Mouse (Mus musculus): ENCODE measurements at regions not wholly inside any gene's neighbourhood (a gene's known extent, or its start where the extent isn't known, plus 50 kb on each side); places are given as distances from the start of the nearest gene placed in this dataset.

DNA sequence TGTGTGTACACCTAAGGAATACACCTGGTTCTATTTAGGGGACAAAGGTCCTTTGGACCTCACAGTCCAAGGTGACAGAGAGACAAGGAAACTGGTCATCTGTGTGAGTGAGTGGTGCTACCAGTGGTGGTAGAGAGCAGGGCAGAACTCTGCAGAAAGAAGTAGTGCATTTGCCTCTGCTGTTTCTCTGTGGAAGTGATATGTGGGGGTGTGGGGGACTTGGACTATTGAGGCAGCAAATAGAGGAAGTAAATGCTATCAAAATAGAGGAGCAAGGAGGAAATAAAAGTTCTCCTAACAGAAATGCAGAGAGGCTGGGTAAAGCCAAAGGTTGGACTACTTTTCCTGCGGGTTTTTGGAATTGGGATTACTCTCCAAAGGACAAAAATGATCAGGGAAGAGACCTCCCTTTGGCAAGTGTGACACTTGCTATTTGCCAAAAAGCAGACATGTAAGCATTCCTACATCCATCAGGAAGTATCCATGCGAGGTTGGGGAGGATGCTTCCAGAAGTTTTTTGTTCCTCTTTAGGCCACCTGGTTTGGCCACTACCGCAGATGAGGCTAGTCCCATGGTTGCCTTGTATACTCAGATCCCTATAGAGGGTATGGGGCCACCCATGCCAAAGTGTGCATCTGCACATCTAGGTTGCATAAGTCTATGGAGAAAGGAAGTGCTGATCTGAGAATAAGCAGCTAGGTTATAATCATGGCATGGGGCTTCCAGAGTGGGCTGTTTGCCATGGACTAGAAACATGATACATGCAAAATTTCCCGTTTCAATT lies 285.0 kb upstream of the Klf4 start:
- no peak for DNase-seq (ENCODE audit: low spot score)

DNA sequence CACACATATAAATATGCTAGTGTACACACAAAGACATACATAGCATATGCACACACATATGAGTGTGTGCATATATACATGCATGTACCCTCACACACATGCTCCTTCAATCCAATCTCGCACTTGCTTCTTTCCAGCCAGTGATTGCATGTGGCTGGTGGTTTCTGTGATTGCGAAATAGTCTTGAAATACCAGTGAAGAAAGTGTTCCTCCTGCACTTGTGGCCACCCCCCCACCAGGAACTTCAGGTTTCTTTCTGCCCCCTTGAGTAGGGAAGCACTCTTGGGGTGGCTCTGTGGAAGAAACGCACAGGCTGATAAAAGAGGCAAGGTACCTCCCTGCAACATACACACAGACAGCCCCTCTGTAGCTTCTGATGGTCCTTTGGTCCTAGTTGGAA lies 283.6 kb upstream of the Klf4 start:
- no peak for DNase-seq (ENCODE audit: low spot score)

DNA sequence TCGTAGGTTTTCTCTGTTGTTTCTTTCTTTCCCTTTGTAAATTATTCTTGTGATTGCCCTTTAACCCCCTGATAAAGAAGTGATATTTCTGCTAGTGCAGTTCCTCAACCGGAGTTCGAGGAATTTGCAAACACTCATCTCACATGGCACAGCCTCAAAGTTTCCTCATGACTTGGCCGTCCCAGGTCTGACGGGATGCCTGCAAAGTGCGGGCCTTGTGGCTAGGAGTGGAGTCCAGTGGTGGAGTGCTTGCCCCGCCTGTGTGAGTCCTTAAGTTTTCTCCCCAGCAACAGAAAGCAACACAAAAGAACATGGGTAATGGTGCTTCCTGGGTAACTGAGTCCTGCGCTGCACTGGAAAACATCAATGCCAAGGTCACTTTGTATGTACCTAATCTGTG lies 280.6 kb upstream of the Klf4 start:
- no peak for DNase-seq (ENCODE audit: low spot score)

DNA sequence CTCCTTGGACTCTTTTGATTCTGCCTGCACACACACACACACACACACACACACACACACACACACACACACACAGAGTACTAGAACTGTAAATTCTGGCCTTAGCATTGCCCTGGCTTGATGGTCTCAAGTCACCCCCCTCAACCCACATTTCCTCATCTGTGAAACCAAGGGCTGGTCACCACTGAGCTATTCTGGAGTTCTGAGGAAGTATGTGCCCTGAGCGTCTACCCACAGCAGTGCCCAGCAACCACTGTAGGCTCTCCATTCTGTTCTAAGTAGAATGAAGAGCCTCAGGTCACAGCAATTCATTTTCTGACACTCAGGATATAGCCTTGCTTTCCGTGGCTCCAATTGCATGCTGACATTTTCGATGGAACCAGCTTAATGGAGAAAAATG lies 279.4 kb upstream of the Klf4 start:
- no peak for DNase-seq (ENCODE audit: low spot score)

DNA sequence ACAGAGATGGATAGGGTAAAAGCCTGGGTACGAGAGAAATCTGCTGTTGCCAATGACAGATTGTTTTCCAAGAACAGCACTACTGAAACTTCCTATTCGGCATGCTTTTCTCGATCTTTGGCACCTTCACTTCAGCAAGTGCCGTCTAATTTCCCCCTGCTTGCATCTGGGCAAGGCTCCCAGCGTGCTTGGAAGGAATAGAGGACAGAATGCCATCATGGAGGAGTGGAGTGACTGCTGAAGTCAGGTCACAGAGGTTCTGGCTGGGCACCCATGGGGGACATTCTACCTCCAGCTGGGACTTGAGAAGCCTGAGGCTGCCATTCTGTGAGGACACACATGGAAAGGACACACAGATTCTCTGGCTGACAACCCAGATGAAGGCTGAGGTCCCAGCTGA lies 276.2 kb upstream of the Klf4 start:
- no peak for DNase-seq (ENCODE audit: low spot score)

DNA sequence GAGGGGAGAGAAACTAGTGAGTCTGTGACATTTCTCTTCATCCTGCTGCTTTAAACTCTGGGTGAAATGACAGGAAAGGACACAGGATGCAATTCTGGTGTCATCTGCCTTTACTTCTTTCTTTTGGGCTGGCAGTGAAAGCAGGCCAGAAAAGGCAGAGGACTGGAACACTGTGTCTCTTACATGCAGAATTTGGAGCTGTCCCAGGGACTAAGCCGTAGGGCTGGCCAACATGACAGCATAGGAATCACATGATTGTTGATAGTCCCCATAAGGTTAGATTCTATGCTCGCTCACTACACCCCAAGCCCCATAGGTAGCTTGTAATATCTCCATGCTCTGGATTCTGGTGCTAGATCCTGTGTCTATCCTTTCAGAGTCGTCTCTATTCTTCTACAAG lies 274.5 kb upstream of the Klf4 start:
- no peak for DNase-seq (ENCODE audit: low spot score)

DNA sequence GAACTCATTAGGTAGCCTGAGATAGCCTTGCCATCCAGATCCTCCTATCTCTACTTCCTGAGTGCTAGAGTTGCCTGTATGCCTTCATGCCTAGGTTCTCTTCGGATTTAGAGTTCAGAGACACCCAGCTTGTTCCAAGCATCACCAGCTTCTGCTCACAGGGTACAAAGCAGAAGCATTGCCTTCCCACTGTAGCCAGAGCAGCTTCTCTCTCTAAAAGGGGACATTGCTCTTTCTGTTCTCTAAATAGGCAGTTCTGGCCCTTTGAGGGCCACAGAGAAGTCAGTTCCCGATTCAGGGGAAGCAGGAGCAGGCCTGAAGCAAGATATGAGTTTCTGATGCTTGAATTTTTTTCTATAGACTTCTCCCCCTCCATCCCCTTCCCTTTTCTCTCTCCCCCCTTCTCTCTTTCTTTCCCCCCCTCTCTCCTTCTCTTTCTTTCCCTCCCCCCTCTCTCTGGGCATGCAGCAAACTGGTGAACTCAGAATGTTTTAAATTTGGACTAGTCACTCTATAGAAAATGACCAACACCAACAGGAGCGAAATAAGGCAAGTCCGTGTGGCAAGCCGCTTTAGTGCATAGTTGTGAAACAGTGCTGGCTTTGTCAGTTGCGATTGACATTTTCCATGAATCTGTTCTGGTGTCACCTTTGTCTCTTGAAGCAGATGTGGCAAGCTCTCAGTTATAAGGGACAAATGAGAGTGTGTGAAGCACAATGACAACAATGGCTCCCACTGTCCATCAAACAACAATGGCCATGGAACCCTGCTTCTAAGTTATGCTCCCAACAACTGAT lies 273.2 kb upstream of the Klf4 start:
- DNase-seq (ENCODE audit: low spot score) = no peak

DNA sequence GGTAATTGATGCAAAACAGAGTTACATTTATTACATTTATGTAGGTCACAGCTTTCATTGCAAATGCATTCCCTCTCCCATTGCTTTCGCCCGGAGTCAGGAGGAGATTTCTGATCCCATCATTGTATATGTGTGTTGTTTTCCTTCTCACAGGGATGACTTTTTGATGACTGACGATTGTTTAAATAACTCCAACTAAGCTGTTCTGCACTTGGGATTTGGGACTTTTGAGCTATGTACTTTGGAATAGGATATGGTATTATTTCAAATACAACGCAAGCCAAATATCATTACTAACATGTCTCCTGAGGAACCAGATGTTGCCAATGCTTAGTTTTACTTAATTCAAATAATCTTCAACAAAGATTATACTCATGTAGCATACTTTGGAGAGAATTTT lies 269.8 kb upstream of the Klf4 start:
- no peak for DNase-seq (ENCODE audit: low spot score)

DNA sequence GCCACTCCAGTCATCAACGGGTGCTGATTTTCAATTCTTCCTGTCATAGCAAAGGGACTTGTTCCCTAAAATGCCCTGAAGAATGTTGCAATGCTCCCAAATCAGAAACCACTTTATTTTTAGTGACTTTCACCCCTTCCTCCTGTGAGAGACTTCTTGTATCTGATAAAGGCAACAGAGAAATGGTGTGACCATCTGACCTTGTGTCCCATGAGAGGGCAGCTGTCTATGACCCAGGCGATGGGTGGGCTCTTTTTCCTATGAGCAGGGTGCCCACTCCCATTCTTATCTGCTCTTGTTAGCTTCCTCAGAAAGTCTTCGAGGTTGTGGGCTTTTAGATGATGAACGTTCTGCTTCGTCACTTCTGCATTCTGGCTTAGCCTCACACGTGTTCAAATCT lies 265.8 kb upstream of the Klf4 start:
- no peak for DNase-seq (ENCODE audit: low spot score)

DNA sequence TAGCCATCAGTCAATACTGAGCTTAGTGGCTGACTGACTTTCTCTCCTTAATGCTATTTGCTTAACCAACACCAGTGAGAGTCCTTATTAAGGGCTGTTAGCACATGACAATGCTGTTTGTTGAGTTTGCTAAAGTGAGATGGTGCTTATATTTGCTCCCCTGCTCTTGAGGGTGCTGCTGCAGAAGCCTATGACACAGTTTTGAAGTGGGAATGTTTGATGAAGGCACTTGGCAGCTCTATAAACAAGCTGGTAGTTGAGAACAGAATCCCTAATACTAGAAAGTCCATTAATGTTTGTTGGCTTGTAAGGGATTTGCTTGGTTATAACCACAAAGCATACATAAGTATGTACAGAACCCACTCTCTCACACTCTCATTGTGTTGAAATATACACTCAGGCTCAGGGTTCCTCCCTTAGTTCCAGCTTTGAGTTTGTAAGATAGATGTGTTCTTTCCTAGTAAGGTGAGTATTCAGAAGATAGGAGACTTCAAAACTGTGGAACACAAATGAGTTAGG lies 249.1 kb upstream of the Klf4 start:
- DNase-seq (ENCODE audit: low spot score) = no peak

DNA sequence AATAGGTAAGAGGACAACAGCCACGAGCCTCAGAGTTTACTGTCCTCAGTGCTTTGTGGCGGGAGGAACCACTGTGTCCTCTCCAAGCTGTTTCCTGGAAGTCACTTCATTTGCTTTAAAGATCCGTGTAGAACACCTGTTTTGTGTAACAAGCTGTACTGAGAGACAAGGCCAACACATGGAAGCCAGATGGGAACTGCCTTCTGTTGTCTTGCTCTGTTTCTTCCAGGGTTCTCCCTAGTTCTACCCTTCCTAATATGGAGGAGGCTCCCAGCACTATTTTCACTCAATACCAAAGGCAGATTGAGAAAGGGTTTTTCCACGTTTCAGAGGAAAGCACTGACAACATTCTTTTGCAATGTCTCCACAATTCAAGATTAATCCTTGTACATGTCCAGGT lies 247.3 kb upstream of the Klf4 start:
- DNase-seq (ENCODE audit: low spot score) = no peak

DNA sequence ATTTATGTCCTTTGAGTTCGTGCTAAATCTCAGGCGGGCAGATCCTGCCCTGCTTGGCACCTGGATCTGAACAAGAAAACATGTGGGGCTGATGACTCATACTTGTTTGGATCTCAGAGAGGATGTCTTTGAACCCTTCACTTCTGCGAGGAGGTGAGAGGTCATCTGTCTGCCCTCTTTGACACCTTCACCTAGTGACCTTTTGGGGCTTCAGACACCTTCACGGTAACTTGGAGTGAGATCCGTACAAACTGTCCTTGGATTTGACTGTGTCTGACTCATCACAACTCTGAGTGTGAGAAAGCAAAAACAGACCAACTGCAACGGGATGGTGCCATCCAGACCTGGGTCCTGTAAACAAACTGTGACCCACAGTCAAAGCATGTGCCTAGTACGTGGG lies 243.6 kb upstream of the Klf4 start:
- no peak for DNase-seq (ENCODE audit: low spot score)

DNA sequence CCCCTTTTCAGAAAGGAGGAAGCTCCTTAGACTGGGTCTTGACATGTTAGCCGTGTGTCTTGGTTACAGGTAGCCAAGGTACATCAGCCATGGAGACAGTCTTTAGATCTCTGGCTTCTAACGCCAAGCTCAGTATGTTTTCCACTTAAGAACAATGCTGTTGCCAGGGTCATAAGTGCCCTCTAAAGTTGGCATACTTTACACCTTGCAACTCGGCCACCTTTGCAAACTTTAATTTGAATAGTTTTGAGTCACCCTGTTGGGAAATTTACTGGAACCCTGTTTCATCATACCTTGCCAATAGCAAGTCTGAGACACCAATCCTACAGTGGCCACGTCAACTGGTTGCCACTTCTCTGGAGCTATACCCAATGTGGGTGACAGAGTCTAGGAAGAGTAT lies 242.3 kb upstream of the Klf4 start:
- no peak for DNase-seq (ENCODE audit: low spot score)

DNA sequence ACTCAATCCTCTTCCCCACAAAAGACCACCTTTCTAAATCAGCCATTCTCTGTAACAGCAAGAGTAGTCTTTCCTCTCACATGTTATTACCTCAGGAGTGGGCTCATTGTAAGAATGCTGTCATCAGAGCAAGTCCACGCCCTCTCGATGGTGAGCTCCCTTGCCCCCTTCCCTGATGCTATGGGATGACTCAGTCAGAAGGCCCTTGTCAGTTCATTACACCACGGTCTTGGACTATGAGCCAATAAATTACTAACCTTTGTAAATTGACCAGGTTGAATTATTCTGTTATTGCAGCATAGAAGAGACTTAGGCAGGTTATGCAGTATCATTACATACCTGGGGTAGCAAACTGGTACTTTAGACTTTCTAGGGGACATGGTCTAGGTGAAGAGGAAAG lies 237.4 kb upstream of the Klf4 start:
- no peak for DNase-seq (ENCODE audit: low spot score)

DNA sequence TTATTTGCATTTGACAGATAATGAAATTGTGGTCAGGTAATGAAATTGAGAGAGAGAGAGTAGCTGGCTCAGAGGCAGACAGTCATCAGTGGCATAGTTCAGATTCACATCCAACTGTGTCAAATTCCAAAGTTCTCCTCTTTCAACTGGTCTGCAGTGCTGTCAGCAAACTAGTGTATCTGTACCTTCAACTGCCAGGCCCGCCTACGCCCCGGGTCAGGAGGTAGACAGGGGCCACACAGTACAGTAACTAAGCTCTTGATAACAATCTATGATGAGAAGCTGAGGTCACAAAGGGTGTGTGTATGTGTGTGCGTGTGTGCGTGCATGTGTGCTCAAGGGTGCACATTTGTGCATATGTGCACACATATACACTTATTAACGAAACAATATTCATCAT lies 236.1 kb upstream of the Klf4 start:
- DNase-seq (ENCODE audit: low spot score) = no peak

DNA sequence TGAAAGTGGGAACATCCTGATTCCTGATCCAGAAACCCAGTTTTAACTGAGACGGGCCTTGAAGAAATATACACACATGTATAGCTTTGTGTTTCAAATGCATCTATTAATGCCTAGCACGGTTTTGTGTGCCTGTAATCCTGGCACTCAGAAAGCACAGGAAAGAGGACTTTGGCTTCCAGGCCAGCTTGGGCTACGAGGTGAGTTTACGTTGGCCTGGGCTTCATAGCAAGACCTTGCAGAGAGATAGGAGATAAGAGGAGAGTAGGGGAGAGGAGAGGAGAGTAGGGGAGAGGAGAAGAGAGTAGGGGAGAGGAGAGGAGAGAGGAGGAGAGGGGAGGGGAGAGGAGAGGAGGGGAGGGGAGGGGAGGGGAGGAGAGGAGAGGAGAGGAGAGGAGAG lies 234.9 kb upstream of the Klf4 start:
- no peak for DNase-seq (ENCODE audit: low spot score)

DNA sequence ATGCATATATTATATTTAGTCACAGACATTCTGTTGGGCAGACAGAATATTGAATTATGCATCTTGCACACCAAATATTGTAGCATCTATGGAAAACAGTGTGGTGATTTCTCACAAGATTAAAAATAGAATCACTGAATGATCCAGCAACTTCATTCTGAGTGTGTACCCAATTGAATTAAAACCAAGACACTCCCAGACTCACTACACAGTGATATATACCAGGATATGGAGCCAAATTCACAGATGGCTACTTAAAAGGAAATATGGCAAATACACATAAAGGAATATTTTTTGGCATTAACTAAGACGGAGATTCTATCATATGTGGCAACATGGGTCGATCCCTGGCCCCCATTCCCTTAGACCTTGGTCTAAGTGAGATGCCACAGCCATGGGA lies 233.5 kb upstream of the Klf4 start:
- DNase-seq (ENCODE audit: low spot score) = no peak

DNA sequence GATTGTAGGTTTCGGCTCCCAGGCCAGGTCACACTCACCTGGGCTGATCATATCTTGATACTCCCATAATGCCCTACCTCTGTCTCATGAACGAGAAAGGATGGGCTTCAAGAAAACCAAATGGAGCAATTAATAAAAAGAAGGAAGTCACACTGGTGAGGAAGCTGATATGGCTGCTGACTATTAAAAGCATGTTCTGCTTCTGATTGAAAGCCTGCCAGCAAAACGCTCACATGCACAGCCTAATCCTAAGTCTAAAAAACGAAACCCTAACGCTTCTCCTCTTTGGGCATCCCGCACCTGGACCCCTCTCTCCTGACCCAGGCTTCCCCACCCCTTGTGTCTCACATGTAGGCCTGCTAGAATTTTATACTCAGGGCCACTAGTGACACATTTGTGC lies 230.8 kb upstream of the Klf4 start:
- DNase-seq (ENCODE audit: low spot score) = no peak

DNA sequence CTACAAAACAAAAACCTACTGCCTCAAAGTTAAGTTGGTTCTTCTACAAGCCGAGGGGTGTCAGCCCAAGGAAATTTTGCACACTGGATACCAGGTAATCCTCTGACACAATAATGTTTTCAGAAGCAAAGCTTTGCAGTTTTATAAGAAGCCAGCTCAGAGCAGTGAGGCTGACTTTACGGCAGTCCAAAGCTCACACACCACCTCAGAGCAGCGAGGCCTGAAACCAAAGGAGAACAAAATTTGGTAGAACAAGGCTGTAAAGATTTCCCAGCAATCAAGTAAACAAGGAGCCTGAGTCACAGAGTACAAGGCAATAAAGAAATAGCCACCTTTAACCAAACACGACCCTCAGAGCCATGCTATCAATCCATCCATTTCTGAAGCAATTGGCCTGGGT lies 230.1 kb upstream of the Klf4 start:
- no peak for DNase-seq (ENCODE audit: low spot score)

DNA sequence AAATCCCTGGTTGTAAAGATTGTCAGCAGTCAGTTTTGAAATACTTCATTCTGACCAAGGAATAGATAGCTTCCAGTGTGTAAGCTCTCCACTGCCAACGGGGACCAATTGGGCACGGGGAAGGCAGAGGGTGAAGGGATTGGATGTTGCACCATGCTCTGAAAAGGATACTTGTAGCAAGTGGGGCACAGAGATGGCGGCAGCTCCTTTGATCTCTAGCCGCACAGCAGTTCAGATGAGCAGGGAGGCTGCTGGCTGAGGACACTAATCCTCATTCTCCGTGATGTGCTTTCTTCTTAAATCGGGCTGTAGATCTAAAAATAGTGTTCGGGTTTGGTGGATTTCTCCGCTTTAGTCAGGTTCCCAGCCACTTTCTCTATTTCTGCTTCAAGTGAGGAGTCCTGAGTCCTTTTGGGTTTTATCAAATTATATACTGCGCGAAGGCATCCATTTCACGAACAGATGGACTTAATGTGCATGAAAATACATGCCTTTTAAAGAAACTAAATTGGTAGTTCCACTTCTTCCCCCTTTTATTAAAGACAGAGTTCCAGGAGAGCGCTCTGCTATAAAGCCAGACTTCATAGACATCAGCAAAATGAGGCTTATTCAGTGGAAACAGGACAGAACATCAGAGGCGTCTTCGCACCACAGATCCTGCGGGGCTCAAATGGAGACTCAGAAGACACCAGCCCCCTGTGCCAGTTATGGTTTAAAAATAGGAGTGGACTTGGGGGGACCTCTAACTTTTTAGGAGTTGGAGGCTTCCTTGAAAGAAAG lies 225.1 kb upstream of the Klf4 start:
- DNase-seq (ENCODE audit: low spot score) = no peak

DNA sequence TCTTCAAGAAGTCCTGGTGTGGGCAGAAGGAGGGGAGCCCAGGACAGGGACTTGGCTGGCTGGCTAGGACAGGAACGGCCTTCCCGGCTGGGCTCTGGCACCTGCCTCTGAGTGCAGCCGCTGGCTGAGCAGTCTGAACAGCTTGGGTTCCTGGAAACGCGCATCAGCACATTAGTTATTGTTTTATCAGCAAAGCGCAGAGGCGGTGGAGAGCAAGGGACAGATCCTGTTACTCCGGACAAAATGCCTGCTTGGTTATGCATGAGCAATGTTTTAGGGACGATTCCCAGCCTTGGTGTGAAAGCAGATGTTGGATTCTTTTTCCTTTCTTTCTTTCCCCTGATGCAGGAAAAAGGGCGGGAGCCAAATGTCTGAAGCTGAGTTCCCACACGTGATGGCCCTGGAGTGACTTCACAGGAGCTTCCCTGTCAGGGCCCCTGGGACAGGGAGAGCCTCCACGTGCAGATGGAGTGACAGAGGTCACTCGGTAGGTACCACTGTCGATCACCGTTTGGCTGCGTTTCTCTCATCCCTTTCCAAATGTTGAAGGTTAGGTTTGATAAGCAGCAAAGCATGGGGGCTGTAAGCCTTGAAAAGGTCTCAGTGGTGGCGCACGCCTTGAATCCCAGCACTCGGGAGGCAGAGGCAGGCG lies 217.8 kb upstream of the Klf4 start:
- no peak for DNase-seq (ENCODE audit: low spot score)

DNA sequence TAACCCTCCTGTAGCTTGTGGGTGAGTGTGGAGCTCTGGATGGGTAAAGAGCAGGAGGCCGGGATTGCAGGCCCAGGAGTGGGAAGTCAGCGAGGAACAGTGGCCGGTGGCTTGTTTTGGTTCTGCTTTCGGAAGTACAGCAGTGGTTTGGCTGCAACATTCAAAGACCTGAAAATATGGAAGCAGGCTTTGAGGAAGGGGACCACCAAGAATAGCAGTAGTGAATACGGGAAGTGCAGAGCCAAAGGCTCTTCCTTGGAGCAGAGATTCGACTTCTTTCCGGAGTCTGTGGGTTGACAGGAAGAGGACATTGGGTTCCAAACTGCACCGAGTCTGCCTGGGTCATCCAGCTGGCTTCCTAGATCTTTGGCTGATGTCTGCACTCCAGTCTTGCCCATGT lies 209.1 kb upstream of the Klf4 start:
- no peak for DNase-seq (ENCODE audit: low spot score)

Measured in T-cell, adult 2 months (primary cell).